Mouse (Mus musculus) hindbrain, embryonic 11.5 days (tissue): ENCODE results near the gene Rad51c. TPM values are rescaled to one million over a fixed set of nuclear protein-coding genes. Genes with fewer than 3 reads are reported as not detected.
A peak's percentile ranks its signal among the peaks of the same experiment; 100 is the strongest.
"Not testable (repeated sequence)": the region's sequence is repeated elsewhere in the genome, so short reads cannot be mapped to it uniquely, and the experiment has no call there.

Source experiments
- ATAC-seq: fragments of 200-750 bp; cut with Nextera tagmentation; 2 replicates; pipeline ENCODE4 v1.8.0; 2017; ENCODE audit warnings: mild to moderate bottlenecking, moderate TSS enrichment, moderate library complexity; ENCODE audit not compliant: low FRiP score
- DNase-seq: peaks from one replicate; pipeline ENCODE4 v3.0.0-alpha.2; 2015; ENCODE audit warnings: low spot score
- H3K27ac ChIP-seq: fragments of 300-500 bp; sonication (generic); 2 replicates; pipeline ENCODE4 v1.5.1; 2014; ENCODE audit warnings: mild to moderate bottlenecking, low read depth, low read length
- H3K27me3 ChIP-seq: fragments of 300-500 bp; sonication (generic); 2 replicates; pipeline ENCODE4 v1.6.1; 2014; ENCODE audit warnings: mild to moderate bottlenecking, low read length, moderate library complexity, mixed read lengths; ENCODE audit not compliant: control insufficient read depth, insufficient read depth
- H3K36me3 ChIP-seq: fragments of 300-500 bp; sonication (generic); 2 replicates; pipeline ENCODE4 v1.6.1; 2014; ENCODE audit warnings: mild to moderate bottlenecking, low read length, moderate library complexity, mixed read lengths; ENCODE audit not compliant: control insufficient read depth, insufficient read depth
- H3K4me1 ChIP-seq: fragments of 300-500 bp; sonication (generic); replicated peaks from 2 replicates; pipeline ENCODE4 v1.6.1; 2014; ENCODE audit warnings: low read length, mixed read lengths; ENCODE audit not compliant: control insufficient read depth, insufficient read depth
- H3K4me2 ChIP-seq: fragments of 300-500 bp; sonication (generic); replicated peaks from 2 replicates; pipeline ENCODE4 v1.6.1; 2014; ENCODE audit warnings: mild to moderate bottlenecking, low read depth, low read length
- H3K4me3 ChIP-seq: fragments of 300-500 bp; sonication (generic); 2 replicates; pipeline ENCODE4 v1.5.1; 2014; ENCODE audit warnings: low read depth, low read length
- H3K9ac ChIP-seq: fragments of 300-500 bp; sonication (generic); 2 replicates; pipeline ENCODE4 v1.6.1; 2014; ENCODE audit warnings: low read depth, low read length
- H3K9me3 ChIP-seq: fragments of 300-500 bp; sonication (generic); 2 replicates; pipeline ENCODE4 v1.6.1; 2016; ENCODE audit warnings: low read length; ENCODE audit not compliant: control insufficient read depth
- WGBS: fragments of 180-500 bp; shearing (Covaris S2); extraction: QIAGEN DNeasy Blood & Tissue Kit; methylation state at CpG from one replicate; pipeline ENCODE4 v1.1.7; 2014; 5-methylcytosine and 5-hydroxymethylcytosine counted together
- polyA plus RNA-seq: library from polyadenylated mRNA; unstranded; fragments of >200 nt; fragmentation: Nextera tagmentation; extraction: Ambion mirVana; gene quantifications from 2 replicates; pipeline ENCODE4 v1.2.1, GENCODE M21; 2014

The Rad51c gene
- 12.2 and 13.1 TPM in 2 replicates for polyA plus RNA-seq

DNA sequence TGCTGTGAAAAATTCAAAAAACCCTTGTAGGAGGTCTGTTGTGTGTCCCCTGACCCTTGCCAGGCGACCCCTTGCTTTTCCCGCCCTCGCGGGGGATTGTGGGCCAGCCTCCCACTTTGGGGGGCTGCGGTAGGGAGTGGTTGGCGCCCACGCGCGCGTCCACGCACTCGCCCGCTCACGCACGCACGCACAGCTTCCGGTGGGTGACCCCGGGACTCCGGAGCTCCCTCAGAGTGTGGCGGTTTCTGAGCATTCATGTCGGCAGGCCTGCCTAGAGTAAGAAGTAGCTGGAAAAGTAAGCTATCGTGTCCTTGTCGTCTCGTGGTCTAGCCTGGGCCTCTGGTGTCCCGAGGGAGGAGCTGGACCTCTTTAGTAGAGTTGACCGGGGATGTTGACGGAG is at the start of gene Rad51c, which contains the start of gene Tex14:
Gene Rad51c (minus strand): TSS at position 79 of the 400 bp plus-strand sequence.
Gene Tex14 (plus strand): TSS at position 190 of the 400 bp plus-strand sequence.
- DNase-seq (no peak), ATAC-seq (peak; percentile 63)
- Histone ChIP-seq H3K4me2 (peak within 1 kb of the TSS; percentile 53), H3K27me3 (no peaks in the 10 kb centered on the region), H3K36me3 (no peaks in the 10 kb centered on the region), H3K4me1 (0 out of 2 replicates have a peak, but pooled peaks cover 3% of the 10 kb centered on the region), H3K9ac (peak within 1 kb of the TSS; percentile 80), H3K4me3 (peak within 1 kb of the TSS; percentile 59), H3K27ac (peak within 1 kb of the TSS; percentile 88), H3K9me3 (no peaks in the 10 kb centered on the region)
- 78% methylated on average over 27 of the region's 27 CpGs for WGBS

DNA sequence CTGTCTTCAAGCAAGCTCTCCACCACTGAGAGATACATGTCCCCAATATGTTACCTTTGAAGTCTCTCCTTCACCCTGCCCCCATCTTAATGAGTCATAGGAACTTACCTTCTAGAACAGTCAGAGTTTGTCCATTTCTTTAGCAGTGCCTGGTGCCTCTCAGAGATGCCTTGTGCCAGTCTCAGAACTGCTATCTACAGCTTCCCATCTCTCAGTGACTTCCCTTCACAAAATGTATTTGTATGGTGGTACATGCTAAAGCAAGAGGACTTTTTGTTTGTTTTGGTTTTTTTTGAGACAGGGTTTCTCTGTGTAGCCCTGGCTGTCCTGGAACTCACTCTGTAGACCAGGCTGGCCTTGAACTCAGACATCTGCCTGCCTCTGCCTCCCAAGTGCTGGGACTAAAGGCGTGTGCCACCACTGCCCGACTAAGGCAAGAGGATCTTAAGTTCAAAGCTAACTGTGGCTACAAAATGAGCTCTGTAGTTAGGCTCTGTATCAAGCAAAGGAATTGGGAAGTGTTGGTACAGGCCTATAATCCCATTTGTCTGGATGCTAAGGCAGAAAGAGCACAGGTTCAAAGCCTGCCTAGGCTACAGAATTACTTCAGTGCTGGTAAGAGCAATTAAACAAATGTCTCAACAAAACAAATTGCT is 49.4 kb upstream of the Rad51c start:
- H3K27me3 ChIP-seq: no peaks in the 10 kb centered on the region

DNA sequence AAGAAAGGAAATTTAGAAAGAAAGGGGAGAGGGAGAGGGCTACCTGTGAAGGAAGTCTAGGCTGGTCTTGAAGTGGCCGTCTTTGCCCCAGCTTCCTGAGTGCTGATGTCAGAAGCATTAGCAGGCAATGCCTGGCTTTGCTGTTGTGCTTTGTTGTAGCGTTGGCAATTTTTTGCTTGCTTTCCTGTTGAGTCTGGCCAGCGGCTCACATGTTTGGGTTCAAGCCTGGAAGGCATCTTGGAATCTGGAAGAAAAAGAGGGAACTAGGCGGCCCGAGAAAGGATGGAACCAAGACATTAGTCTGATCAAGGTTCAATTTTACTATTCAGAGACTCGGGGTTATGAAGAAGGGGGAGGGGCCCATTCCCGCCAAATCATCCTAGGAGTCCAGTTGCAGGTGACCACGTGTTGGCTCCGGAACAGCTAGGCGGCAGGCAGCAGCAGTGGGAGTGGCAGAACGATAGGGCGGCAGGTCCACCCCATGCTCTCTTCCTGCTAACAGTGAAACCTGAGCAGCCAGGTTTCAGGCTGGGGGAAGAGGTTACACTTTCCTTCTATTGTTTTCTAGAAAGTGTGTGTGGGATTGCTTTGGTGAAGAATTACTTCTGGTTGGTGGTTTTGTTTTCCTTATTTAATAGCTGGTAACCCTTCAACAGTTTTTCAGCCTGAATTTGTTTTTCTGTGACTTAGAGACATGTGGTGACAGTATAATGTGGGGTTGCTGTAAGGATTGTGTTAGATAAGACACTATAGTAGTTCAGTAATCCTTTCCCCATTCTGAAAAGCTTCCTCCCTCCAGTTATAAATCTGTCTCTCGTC is 48.7 kb upstream of the Rad51c start:
- ATAC-seq: no peak
- Histone ChIP-seq H3K27ac (no peak overlapping the region), H3K4me3 (no peak overlapping the region), H3K27me3 (no peaks in the 10 kb centered on the region), H3K4me2 (no peak overlapping the region), H3K36me3 (no peaks in the 10 kb centered on the region), H3K9me3 (no peaks in the 10 kb centered on the region), H3K4me1 (0 out of 2 replicates have a peak, but pooled peaks cover 2% of the 10 kb centered on the region), H3K9ac (no peak overlapping the region)
- no peak for DNase-seq
- 29% methylated on average over 13 of the region's 13 CpGs for WGBS

More for the DNA sequence above, 49.4 kb upstream of the Rad51c start:
- Histone ChIP-seq H3K4me1 (0 out of 2 replicates have a peak, but pooled peaks cover 2% of the 10 kb centered on the region), H3K4me3 (no peak overlapping the region), H3K4me2 (no peak overlapping the region), H3K9ac (no peak overlapping the region), H3K27ac (no peak overlapping the region), H3K36me3 (no peaks in the 10 kb centered on the region), H3K9me3 (no peaks in the 10 kb centered on the region)
- no peak for DNase-seq
- no peak for ATAC-seq
- 90% methylated on average over 2 of the region's 2 CpGs for WGBS

- H3K36me3 ChIP-seq, H3K27me3 ChIP-seq, H3K9me3 ChIP-seq, H3K4me2 ChIP-seq, ATAC-seq, DNase-seq, H3K4me1 ChIP-seq, H3K9ac ChIP-seq, H3K27ac ChIP-seq, H3K4me3 ChIP-seq: not testable (repeated sequence)
- WGBS: 75% methylated on average over 6 of the region's 8 CpGs
These were observed 48.0 kb upstream of the Rad51c start for GRCm38 (mm10) chr11:87452779-87453178.

- not testable (repeated sequence) for DNase-seq, H3K9me3 ChIP-seq, H3K4me2 ChIP-seq, H3K9ac ChIP-seq, ATAC-seq, H3K36me3 ChIP-seq, H3K4me1 ChIP-seq, H3K27ac ChIP-seq, H3K27me3 ChIP-seq, H3K4me3 ChIP-seq
- 60% methylated on average over 5 of the region's 5 CpGs for WGBS
These were observed 45.1 kb upstream of the Rad51c start for GRCm38 (mm10) chr11:87449847-87450246.

DNA sequence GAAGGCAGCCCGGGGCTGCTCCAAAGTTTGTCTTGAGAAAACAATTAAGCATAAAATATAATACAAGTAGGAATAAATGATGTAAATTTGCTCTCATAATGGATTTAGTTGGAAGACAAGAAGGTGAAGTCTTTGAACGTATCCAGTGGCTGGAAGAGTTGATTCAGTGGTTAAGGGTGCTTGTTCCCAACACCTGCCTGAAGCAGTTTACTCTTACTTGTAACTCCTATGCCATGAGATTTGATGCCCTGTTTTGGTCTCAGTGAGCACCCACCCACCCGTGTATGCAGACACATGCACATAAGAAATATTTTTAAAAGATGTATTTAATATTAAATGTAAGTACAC is 44.4 kb upstream of the Rad51c start:
- Histone ChIP-seq H3K4me2 (no peak overlapping the region), H3K9ac (no peak overlapping the region), H3K4me1 (0 out of 2 replicates have a peak, but pooled peaks cover 2% of the 10 kb centered on the region), H3K36me3 (no peaks in the 10 kb centered on the region), H3K27ac (peak overlapping the region; percentile 58), H3K9me3 (no peaks in the 10 kb centered on the region), H3K4me3 (no peak overlapping the region), H3K27me3 (no peaks in the 10 kb centered on the region)
- DNase-seq (no peak), ATAC-seq (no peak)
- 14% methylated on average over 3 of the region's 3 CpGs for WGBS

GRCm38 (mm10) chr11:87448476-87449199 is 43.9 kb upstream of the Rad51c start:
- not testable (repeated sequence) for H3K27me3 ChIP-seq, H3K4me1 ChIP-seq, H3K36me3 ChIP-seq, H3K4me3 ChIP-seq, H3K9ac ChIP-seq, H3K4me2 ChIP-seq, H3K9me3 ChIP-seq
- 0% methylated on average over 6 of the region's 32 CpGs for WGBS
- peak; percentile 72 for DNase-seq
- peak overlapping the region; percentile 58 for H3K27ac ChIP-seq
- ATAC-seq: peak; percentile 97

DNA sequence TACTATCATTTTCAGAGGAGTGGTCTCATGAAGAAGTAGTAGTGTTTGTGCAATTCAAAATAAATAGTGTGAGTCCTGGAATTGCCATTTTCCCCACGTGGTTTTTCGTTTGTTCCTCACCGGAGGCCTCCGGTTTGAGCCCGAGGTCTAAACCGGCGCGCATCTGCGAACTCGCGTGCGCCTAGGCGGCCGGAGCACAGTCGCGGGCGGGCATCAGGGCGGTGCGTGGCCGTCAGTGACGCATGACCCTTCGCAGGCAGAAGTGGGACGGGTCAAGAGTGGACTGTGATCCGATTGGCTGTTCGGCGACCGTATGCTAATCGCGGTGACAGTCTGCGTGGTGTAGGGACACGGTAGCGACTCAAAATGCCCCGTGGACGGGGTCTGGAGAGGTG is 43.3 kb upstream of the Rad51c start:
- not testable (repeated sequence) for H3K27me3 ChIP-seq, H3K9me3 ChIP-seq, H3K36me3 ChIP-seq, H3K27ac ChIP-seq, H3K4me1 ChIP-seq
- Histone ChIP-seq H3K4me2 (peak overlapping the region; percentile 41), H3K4me3 (peak overlapping the region; percentile 23; the same call in 1 of the 2 replicates), H3K9ac (peak overlapping the region; percentile 19; the same call in 1 of the 2 replicates)
- WGBS: under 1% methylated on average over 32 of the region's 34 CpGs
- ATAC-seq: peak; percentile 97
- DNase-seq: peak; percentile 69
